Mouse (Mus musculus) liver, postnatal 0 days (tissue): ENCODE data around the gene Ano3. TPM values are rescaled to one million over a fixed set of nuclear protein-coding genes. Genes with fewer than 3 reads are reported as not detected.

ENCODE experiments used
- ATAC-seq: fragments of 200-750 bp; cut with Nextera tagmentation; 2 replicates; pipeline ENCODE4 v1.8.0; 2017; ENCODE audit warnings: mild to moderate bottlenecking, moderate library complexity
- DNase-seq: peaks from one replicate; pipeline ENCODE4 v3.0.0-alpha.2; 2016
- H3K27ac ChIP-seq: fragments of 300-500 bp; sonication (generic); 2 replicates; pipeline ENCODE4 v1.5.1; 2014; ENCODE audit warnings: antibody characterized with exemption, moderate library complexity, mild to moderate bottlenecking, low read depth
- H3K27me3 ChIP-seq: fragments of 300-500 bp; sonication (generic); 2 replicates; pipeline ENCODE4 v1.6.1; 2014; ENCODE audit warnings: low read length, control low read depth, mixed read lengths; ENCODE audit not compliant: insufficient read depth
- H3K36me3 ChIP-seq: fragments of 300-500 bp; sonication (generic); replicated peaks from 2 replicates; pipeline ENCODE4 v1.6.1; 2014; ENCODE audit warnings: mild to moderate bottlenecking, control low read depth, low read length, moderate library complexity, mixed read lengths; ENCODE audit not compliant: insufficient read depth
- H3K4me1 ChIP-seq: fragments of 300-500 bp; sonication (generic); 2 replicates; pipeline ENCODE4 v1.6.1; 2014; ENCODE audit warnings: antibody characterized with exemption, mild to moderate bottlenecking, control low read depth; ENCODE audit not compliant: insufficient read depth
- H3K4me2 ChIP-seq: fragments of 300-500 bp; sonication (generic); 2 replicates; pipeline ENCODE4 v1.6.1; 2014; ENCODE audit warnings: low read depth, mild to moderate bottlenecking, low read length, moderate library complexity, mixed read lengths
- H3K4me3 ChIP-seq: fragments of 300-500 bp; sonication (generic); 2 replicates; pipeline ENCODE4 v1.5.1; 2014; ENCODE audit warnings: low read depth, low read length
- H3K9ac ChIP-seq: fragments of 300-500 bp; sonication (generic); replicated peaks from 2 replicates; pipeline ENCODE4 v1.6.1; 2014; ENCODE audit warnings: mild to moderate bottlenecking, moderate library complexity
- H3K9me3 ChIP-seq: fragments of 300-500 bp; sonication (generic); 2 replicates; pipeline ENCODE4 v1.6.1; 2016; ENCODE audit warnings: mild to moderate bottlenecking, control low read depth, low read length, mixed read lengths
- CTCF ChIP-seq: sonication (generic); IDR thresholded peaks from 2 replicates; pipeline ENCODE4 v1.5.1; 2016; ENCODE audit warnings: antibody characterized with exemption, low read depth
- EP300 ChIP-seq: IDR thresholded peaks from 2 replicates; pipeline ENCODE4 v1.6.1; 2016; ENCODE audit warnings: antibody characterized with exemption, low read depth, mild to moderate bottlenecking
- WGBS: fragments of 180-500 bp; shearing (Covaris S2); extraction: QIAGEN DNeasy Blood & Tissue Kit; methylation state at CpG from one replicate; pipeline ENCODE4 v1.1.7; 2014; ENCODE audit not compliant: insufficient replicate concordance; 5-methylcytosine and 5-hydroxymethylcytosine counted together
- polyA plus RNA-seq: library from polyadenylated mRNA; unstranded; fragments of >200 nt; fragmentation: Nextera tagmentation; extraction: Ambion mirVana; gene quantifications from 2 replicates; pipeline ENCODE4 v1.2.1, GENCODE M21; 2015

Ano3 gene
- polyA plus RNA-seq, 1 experiment from 2014 or later, result not detected

GRCm38 (mm10) chr2:110726106-110726505 is 224.6 kb downstream of the Ano3 start:
- TF ChIP-seq EP300 (no peak), CTCF (no peak)
- Histone ChIP-seq H3K27me3 (no peaks in the 10 kb centered on the region), H3K4me1 (no peaks in the 10 kb centered on the region), H3K36me3 (no peaks in the 10 kb centered on the region), H3K27ac (no peak overlapping the region), H3K4me3 (no peak overlapping the region), H3K9me3 (no peaks in the 10 kb centered on the region), H3K9ac (no peak overlapping the region), H3K4me2 (no peak overlapping the region)
- DNase-seq (no peak), ATAC-seq (no peak)

- WGBS, result 59% methylated on average over 1 of the region's 1 CpGs
- ATAC-seq (no peak), DNase-seq (no peak)
- Histone ChIP-seq H3K27me3 (no peaks in the 10 kb centered on the region), H3K9ac (no peak overlapping the region), H3K4me1 (no peaks in the 10 kb centered on the region), H3K27ac (no peak overlapping the region), H3K4me3 (no peak overlapping the region), H3K9me3 (no peaks in the 10 kb centered on the region), H3K36me3 (no peaks in the 10 kb centered on the region), H3K4me2 (no peak overlapping the region)
- no peak for TF ChIP-seq EP300
- TF ChIP-seq CTCF, result no peak
Measured at GRCm38 (mm10) chr2:110722208-110722607, 228.5 kb downstream of the Ano3 start.

GRCm38 (mm10) chr2:110721290-110721753 is 229.4 kb downstream of the Ano3 start, which contains the start of gene Muc15:
TSS of gene Muc15 (plus strand) at chr2:110721340.
- no peak within 1 kb of the TSS for H3K27ac ChIP-seq
- H3K27me3 ChIP-seq, result no peaks in the 10 kb centered on the region
- H3K4me1 ChIP-seq, result no peaks in the 10 kb centered on the region
- DNase-seq (no peak), ATAC-seq (no peak)
- H3K4me3 ChIP-seq, result no peak within 1 kb of the TSS
- H3K4me2 ChIP-seq, result no peak within 1 kb of the TSS
- no peaks in the 10 kb centered on the region for H3K36me3 ChIP-seq
- TF ChIP-seq CTCF (no peak), EP300 (no peak)
- no peaks in the 10 kb centered on the region for H3K9me3 ChIP-seq
- WGBS, result 41% methylated on average over 3 of the region's 3 CpGs
- H3K9ac ChIP-seq, result no peak within 1 kb of the TSS

- Histone ChIP-seq H3K4me2 (no peak overlapping the region), H3K36me3 (no peaks in the 10 kb centered on the region)
- DNase-seq, result no peak
Measured at GRCm38 (mm10) chr2:110719051-110719450, 231.7 kb downstream of the Ano3 start.

GRCm38 (mm10) chr2:110710055-110710720 is 240.5 kb downstream of the Ano3 start:
- ATAC-seq (no peak), DNase-seq (no peak)
- no peak overlapping the region for H3K4me2 ChIP-seq
- no peak overlapping the region for H3K4me3 ChIP-seq
- 67% methylated on average over 10 of the region's 10 CpGs for WGBS
- H3K36me3 ChIP-seq, result no peaks in the 10 kb centered on the region
- H3K4me1 ChIP-seq, result no peaks in the 10 kb centered on the region
- H3K9me3 ChIP-seq, result no peaks in the 10 kb centered on the region
- H3K27ac ChIP-seq, result no peak overlapping the region
- no peak overlapping the region for H3K9ac ChIP-seq
- H3K27me3 ChIP-seq, result no peaks in the 10 kb centered on the region
- TF ChIP-seq EP300 (no peak), CTCF (no peak)

More at GRCm38 (mm10) chr2:110719051-110719450, 231.7 kb downstream of the Ano3 start:
- ATAC-seq, result no peak
- Histone ChIP-seq H3K9me3 (no peaks in the 10 kb centered on the region), H3K27ac (no peak overlapping the region), H3K27me3 (no peaks in the 10 kb centered on the region), H3K4me3 (no peak overlapping the region), H3K9ac (no peak overlapping the region), H3K4me1 (no peaks in the 10 kb centered on the region)
- no peak for TF ChIP-seq CTCF
- TF ChIP-seq EP300, result no peak

GRCm38 (mm10) chr2:110709436-110709835 is 241.3 kb downstream of the Ano3 start:
- Histone ChIP-seq H3K9ac (no peak overlapping the region), H3K36me3 (no peaks in the 10 kb centered on the region), H3K27ac (no peak overlapping the region), H3K4me2 (no peak overlapping the region), H3K4me1 (no peaks in the 10 kb centered on the region), H3K4me3 (no peak overlapping the region), H3K9me3 (no peaks in the 10 kb centered on the region), H3K27me3 (no peaks in the 10 kb centered on the region)
- ATAC-seq (no peak), DNase-seq (no peak)
- TF ChIP-seq CTCF (no peak), EP300 (no peak)
- 84% methylated on average over 3 of the region's 3 CpGs for WGBS
